Mouse (Mus musculus) megakaryocyte-erythroid progenitor cell, adult 5-6 weeks (primary cell): Measurements from ENCODE around the gene Irf8. TPM values are rescaled to one million over a fixed set of nuclear protein-coding genes. Genes with fewer than 3 reads are reported as not detected.
A peak's percentile ranks its signal among the peaks of the same experiment; 100 is the strongest.

ENCODE experiments used
- ATAC-seq: replicated peaks from 2 replicates; pipeline ENCODE4 v1.8.0; 2016; ENCODE audit warnings: mild to moderate bottlenecking, inconsistent platforms; ENCODE audit not compliant: severe bottlenecking, poor library complexity, low FRiP score, low TSS enrichment
- total RNA-seq, 2 experiments: library from RNA; stranded (forward) in 1 of 2; stranded (reverse) in 1 of 2; fragments of 200-1000, 215-1000 nt in 1 of 2; fragments of >200 nt in 1 of 2; fragmentation: Nextera tagmentation in 1 of 2; gene quantifications; 2 replicates each; pipeline ENCODE4 v1.2.3; 2014 to 2017

Irf8 gene
- total RNA-seq (2014; fragmentation: Nextera tagmentation) = 1.0 and 1.3 TPM in 2 replicates
- total RNA-seq (2017) = 3.7 and 6.9 TPM in 2 replicates

GRCm38 (mm10) chr8:120735770-120736481 is at the start of gene Irf8:
TSS of gene Irf8 (plus strand) at chr8:120736358.
- peak; percentile 86 for ATAC-seq

GRCm38 (mm10) chr8:120686576-120686975 is 49.6 kb upstream of the Irf8 start:
- no peak for ATAC-seq

DNA sequence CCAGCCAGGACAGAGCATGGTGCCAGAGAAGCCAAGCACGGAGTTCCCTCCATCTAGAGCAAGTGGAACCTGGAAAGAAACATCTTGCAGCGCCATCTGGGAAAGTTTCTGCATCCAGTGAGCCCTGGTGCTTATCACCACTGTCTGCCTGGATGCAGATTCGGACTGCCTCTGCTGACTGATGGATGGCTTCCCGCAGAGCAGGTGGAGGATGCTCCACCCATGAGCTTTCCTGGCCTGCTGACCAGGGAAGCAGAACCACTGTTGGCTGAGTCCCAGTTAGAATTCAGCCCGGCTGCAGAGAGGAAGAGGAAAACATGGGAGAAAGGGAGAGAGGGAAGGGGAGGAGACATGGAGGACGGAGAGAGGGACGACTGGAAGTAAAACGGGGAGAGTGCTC is 48.4 kb upstream of the Irf8 start:
- ATAC-seq = no peak

GRCm38 (mm10) chr8:120688511-120688910 is 47.6 kb upstream of the Irf8 start:
- ATAC-seq = no peak

DNA sequence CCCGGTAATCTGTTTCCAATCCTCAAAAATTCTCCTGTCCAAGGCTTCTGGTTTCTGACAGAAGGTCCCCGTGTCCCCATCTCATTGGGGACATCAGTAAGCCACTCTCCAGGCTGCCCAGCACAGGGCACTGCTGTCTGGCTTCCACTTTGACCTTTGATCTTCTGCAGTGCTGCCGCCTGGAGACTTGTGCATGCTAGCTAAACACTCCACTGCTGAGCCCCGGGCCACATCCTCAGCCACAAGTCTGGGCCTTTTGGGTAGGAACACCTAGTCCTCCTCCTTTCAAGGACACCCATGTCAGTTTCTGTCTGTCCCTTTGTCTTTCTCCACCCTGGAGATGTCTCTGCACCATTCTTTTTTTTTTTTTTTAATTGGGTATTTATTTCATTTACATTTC is 43.2 kb upstream of the Irf8 start:
- no peak for ATAC-seq

- ATAC-seq = peak; percentile 83
Measured at GRCm38 (mm10) chr8:120693861-120694493, 42.2 kb upstream of the Irf8 start.

DNA sequence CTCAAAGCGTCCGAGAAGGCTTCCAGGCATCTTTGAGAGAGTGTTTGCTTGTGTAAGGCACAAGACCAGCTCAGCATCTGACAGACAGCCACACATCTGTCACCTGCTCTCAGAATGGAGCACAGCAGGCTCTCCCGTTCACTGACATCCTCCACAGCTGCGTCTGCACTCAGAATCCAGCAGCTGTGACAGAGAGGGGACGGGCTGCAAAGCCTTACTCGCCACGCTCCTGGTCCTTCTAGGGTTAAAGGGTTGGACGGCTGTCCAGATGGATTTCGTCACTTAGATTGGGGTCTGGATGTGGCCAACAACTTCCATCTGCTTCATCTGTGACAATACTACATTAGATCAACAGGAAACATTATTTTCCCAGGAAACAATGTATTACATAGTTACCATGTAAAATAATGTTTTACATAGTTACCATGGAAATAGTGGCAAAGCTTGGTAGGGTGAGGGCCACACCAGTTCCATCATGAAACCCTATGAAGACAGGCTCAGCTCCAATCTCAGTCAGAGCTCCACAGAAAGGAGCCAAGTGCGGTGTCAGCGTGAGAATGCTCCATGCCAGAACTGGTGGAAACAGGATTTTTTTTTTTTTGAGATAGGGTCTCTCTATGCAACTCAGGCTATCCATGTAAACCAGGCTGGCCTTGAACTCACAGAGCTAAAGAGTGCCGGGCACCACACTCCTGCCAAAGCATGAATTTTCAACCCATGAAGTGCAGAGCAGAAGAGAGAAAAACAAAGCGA is 39.6 kb upstream of the Irf8 start:
- no peak for ATAC-seq

- ATAC-seq = peak; percentile 33; the same call in 1 of the 2 replicates
Measured at GRCm38 (mm10) chr8:120697154-120697978, 38.8 kb upstream of the Irf8 start.

DNA sequence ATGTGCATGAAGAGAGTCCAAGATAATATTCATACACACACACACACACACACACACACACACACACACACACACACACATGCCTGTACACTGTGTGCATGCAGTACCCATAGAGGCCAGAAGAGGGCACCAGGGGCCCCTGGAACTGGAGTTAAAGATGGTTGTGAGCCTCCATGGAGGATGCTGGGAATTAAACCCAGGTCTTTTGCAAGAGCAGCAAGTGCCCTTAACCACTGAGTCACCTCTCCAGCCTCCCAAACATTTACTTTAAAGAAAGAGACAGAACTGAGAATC is 38.2 kb upstream of the Irf8 start:
- no peak for ATAC-seq

DNA sequence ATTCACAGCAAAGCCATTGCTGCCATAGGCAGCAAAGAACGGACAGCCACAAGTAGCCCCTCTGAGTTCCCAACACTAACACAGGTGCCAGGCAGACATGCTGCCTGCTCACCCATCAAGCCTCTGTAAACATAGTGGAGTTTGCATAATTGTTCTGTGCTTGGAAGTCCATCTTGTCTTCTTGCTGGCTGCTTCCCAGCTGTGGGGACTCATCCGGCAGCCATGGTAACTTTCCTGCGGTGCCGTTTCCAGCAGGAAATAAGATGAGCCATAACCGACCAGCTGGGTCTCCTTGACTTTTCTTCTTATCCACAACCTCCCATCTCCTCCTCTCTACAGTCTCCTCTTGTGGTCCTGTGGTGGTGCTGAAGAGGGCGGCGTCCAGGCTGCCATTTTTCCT is 37.7 kb upstream of the Irf8 start:
- ATAC-seq = no peak

DNA sequence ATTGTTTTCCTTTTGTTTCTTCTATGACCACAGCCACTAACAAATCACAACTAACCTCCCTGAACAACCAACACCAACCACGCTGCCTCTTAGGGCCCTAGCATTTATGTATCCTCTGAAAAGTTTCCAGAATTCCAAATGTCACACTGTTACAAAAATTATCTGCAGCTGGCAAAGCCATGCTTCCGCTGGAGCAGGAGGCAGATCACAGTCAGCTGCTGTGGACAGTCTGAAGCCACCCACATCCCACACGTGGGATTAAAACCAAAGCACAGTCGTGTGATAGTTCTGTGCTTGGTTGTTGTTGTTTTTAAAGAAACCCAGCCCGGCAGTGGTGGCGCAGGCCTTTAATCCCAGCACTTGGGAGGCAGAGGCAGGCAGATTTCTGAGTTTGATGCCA is 37.1 kb upstream of the Irf8 start:
- ATAC-seq = no peak

DNA sequence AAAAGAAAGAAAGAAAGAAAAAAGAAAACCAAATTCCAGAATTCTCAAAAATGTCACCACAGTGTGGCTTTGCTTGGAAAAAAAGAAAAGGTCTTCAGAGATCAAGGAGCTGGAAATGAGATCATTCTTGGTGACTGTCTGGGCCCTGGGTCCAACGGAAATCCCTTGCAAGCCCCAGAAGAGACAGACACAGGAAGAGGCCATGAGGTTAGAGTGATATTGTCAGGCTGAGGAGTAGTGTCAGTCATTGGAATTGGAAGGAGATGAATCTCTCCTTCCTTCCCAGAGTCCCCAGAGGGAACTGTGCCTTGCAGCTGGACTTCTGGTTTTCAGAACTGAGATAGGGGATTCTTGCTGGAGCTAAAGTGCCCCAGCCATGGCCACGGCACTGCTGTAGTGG is 36.6 kb upstream of the Irf8 start:
- no peak for ATAC-seq

DNA sequence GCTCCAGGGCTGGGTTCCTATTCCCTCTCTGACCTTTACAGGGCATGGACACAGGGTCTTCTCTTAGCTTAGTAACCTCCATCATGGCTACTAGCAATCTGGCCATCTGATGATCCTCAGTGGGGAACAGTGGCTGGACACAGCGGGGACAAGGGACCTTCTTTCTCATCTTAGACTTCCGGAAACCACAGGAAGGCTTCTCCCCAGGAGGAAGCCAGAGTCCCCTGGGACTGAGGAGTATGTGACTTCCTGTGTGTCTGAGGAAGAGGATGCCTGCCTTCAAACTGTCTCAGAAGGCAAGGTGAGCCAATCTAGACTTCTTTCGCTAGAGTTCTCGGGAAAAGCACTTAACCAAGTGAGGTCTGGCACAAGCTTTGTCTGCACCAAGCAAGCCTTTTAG is 36.1 kb upstream of the Irf8 start:
- ATAC-seq = no peak

GRCm38 (mm10) chr8:120701758-120702465 is 34.2 kb upstream of the Irf8 start:
- ATAC-seq = 0 out of 2 replicates have a peak, but pooled peaks have one; percentile 20

GRCm38 (mm10) chr8:120704203-120704602 is 32.0 kb upstream of the Irf8 start:
- no peak for ATAC-seq

DNA sequence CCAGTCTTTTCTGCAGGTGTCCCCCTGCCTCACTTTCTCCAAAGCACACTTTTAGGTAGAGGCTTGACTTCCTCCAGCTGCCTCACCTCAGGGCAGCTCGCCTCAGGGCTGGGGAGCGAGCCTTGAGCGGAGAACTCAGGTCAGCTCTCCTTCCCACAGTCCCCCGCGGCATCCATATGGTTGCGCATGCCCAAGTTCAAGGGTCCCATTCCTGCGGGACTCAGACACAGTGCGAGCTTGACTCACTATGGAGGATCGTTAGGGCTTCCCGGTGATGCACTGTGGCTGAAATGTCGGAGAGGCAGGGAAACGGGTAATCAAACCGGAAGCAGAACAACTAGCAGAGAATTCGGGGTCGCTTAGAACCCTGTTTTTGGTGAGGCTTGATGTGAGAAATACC is 31.0 kb upstream of the Irf8 start:
- no peak for ATAC-seq

DNA sequence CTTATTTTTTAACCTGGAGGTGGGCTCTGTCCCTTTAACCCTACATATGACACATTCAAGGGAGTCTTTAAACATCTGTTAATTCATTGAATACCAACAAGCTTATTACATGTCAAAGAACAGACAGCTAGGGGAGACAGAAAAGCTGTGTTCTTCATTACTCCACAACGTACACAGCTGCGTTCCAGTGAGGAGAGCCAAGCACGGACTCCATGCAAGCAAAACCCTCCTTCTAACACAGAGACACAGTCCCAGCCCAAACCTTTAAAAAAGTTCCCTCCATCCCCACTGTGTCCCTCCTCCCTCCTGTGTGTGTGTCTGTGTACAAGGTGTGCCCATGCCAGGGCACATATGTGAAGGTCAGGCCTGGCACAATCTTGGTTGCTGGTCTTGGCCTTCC is 30.0 kb upstream of the Irf8 start:
- no peak for ATAC-seq

- no peak for ATAC-seq
Measured at GRCm38 (mm10) chr8:120709176-120709575, 27.0 kb upstream of the Irf8 start.

GRCm38 (mm10) chr8:120715200-120715599 is 21.0 kb upstream of the Irf8 start:
- ATAC-seq = no peak
